Mouse (Mus musculus) gastrocnemius, postnatal 10 days (tissue): ENCODE data around the gene Cop1. TPM values are rescaled to one million over a fixed set of nuclear protein-coding genes. Genes with fewer than 3 reads are reported as not detected.
A peak's percentile ranks its signal among the peaks of the same experiment; 100 is the strongest.

Source experiments
- DNase-seq: peaks from one replicate; pipeline ENCODE4 v3.0.0; 2021; ENCODE audit warnings: mixed read lengths
- total RNA-seq, 2 experiments: library from RNA; stranded (reverse); gene quantifications; 2 replicates each; pipeline ENCODE4 v1.2.3; 2021

Cop1 gene
- total RNA-seq, 2 experiments from 2014 or later: 112 to 131 TPM

DNA sequence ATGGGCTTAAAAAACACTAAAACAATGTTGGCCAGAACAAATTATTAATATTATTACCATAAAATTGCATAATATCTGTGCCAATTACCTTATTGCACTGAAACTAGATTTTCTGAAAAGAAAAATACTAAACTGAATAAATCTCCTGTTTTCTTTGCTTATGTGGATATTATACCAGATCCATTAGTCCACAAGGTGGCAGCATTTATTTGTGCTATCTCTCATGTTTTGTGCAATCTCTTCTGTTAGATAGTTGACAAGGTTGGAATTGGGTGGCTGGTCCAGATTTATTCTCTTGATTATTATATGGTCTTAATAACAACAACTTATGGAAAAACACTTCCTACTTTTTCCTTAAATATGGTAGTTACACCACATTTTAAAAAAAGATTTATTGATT lies 58.1 kb downstream of the Cop1 start:
- DNase-seq: no peak

GRCm38 (mm10) chr1:159290859-159291258 lies 58.7 kb downstream of the Cop1 start:
- DNase-seq: no peak

GRCm38 (mm10) chr1:159301418-159302082 lies 69.4 kb downstream of the Cop1 start:
- no peak for DNase-seq

- DNase-seq: no peak
These were observed 81.5 kb downstream of the Cop1 start for GRCm38 (mm10) chr1:159313625-159314024.

DNA sequence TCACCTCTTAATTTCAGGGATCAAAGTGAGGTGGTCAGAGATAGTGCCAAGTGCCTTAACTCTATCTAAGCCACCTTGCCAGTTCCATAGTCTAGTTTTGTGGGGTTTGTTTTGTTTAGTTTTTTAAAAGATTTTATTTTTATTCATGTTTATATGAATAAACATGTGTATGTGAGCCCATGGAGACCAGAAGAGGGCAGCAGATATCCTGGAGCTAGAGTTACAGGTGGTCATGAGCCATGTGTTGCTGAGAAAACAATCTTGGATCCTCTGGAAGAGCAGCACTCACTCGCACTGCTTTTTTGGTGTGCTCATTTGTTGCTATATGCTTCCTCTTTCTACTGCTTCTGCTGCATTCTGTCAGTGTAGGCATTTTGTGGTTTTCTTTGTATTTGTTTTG lies 90.5 kb downstream of the Cop1 start:
- DNase-seq: no peak

GRCm38 (mm10) chr1:159331008-159331407 lies 98.9 kb downstream of the Cop1 start:
- DNase-seq: no peak

GRCm38 (mm10) chr1:159334157-159334556 lies 102.0 kb downstream of the Cop1 start:
- no peak for DNase-seq

- no peak for DNase-seq
These were observed 110.2 kb downstream of the Cop1 start for GRCm38 (mm10) chr1:159342355-159342754.

GRCm38 (mm10) chr1:159355027-159355570 lies 123.0 kb downstream of the Cop1 start:
- no peak for DNase-seq

- no peak for DNase-seq
These were observed 126.6 kb downstream of the Cop1 start for GRCm38 (mm10) chr1:159358713-159359112.

DNA sequence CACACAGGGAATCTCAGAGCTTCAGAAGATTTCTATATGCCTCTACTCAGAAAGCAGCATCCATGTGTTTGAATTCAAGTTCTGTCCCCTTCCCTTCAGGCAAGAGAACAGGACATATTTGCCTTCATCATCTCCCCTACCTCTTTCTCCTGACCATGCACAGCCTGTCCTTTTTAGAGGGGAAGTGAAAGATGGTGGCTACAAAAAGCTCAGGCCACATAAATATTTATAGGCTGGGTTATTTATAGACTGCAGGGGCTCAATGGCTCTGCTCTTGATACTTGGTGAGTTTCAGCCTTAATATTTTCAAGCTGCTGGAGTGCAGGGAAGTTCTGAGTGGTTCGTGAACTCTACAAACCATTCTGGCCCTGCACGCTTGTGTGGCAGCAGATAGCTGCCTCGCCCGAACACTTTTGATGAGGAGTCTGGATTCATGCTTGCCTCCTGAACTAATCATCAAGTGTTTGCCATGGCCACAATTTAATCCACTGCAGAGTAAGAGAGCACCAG lies 139.8 kb downstream of the Cop1 start:
- DNase-seq: no peak

DNA sequence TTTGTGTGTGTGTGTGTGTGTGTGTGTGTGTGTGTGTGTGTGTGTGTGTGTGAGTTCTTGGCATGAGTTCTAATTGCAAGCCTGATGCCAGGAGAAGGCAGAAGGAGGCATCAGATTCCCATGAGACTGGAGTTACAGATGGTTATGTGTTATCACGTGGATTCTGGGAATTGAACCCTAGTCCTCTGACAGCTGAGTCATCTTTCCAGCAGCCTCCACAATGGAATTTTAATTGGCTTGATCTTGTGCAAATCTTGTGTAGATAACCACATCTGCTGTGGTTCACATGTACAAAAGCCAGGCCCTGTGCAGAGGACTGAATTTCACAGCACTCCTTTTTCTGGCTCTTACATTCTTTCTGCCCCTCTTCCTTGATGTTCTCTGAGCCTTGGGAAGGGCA lies 150.1 kb downstream of the Cop1 start:
- no peak for DNase-seq

DNA sequence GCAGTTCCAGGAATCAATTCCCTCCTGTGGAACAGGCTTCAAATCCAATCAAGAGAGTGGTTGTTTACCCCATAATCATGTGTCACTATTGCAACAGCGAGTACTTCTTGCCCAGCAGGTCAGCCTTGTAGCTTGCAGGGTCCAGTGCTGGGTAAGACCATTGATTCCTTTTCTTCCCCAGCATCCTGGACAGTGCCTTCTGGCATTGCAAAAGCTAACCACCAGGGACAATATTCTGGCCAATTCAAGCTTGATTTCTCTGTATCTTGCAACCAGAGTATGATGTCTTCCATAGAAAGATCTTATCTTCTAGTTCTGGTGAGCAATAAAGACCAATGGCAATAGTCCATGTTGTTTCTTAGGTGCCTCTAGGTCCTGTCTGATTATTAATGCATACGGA lies 150.8 kb downstream of the Cop1 start:
- no peak for DNase-seq

- no peak for DNase-seq
These were observed 154.3 kb downstream of the Cop1 start for GRCm38 (mm10) chr1:159386458-159386857.

GRCm38 (mm10) chr1:159388565-159389024 lies 156.5 kb downstream of the Cop1 start:
- DNase-seq: no peak

DNA sequence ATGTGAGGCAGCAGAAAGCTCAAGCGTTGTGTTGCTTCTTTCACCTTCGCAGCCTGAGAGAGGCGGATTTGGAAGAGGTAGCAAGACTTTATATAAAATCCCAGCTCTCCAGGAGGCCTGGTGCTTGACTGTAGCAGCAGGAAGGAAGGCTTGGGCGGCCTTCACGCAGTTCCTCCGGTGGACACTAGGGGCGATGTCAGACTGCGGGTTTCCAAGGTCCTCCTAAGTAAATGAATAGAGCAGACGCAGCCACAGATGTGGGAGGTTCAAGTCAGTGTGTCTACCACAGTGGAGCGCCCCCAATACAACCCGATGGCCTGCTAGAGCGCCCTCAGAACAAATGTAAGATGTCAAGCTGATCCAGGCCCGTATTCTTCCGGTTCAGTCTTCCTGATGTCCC lies 157.9 kb downstream of the Cop1 start:
- peak; percentile 69 for DNase-seq

DNA sequence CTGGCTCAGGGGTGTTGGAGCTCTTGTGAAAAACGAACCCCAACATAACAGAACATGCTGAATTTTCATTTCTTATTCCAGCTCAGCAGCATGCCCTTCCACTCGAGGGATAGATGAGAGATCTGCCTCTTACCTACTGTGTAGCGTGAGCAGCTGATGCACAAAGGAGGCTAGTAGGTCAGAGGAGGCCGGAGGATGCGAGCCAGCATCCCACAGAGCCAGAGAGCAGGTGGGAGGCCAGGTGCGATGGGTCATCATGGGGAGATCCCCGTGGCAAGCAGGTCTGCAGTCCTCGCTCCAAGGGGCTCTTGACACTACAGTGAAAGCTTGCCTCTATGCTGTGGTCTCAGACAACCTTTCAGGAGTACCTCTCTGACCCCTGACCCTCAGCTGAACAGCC lies 160.5 kb downstream of the Cop1 start:
- DNase-seq: no peak

GRCm38 (mm10) chr1:159393070-159393699 lies 161.1 kb downstream of the Cop1 start:
- peak; percentile 16 for DNase-seq

DNA sequence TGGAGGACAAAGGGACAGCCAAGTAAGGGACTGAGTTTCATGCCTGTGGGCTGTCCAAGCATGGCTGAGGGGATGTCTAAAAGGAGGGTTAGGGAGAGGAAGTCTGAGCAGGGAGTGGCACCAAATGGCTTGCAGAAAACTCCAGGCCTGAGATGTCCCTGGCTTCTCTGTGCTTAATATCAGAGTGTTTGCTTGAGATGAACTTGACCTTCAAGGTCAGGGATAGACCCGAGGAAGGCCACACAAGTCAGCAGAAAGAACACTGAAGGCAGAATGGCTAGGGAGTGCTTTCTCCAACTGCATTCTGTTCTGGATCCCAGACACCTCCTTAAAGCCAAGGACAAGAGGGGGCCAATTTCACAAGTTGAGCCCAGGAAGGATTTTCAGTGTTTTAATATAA lies 161.8 kb downstream of the Cop1 start:
- no peak for DNase-seq

GRCm38 (mm10) chr1:159396515-159396914 lies 164.4 kb downstream of the Cop1 start:
- peak; percentile 38 for DNase-seq
